Mouse (Mus musculus) inflammation-experienced regulatory T-cells, adult 6 months (primary cell): Measurements from ENCODE around the gene Rasgef1c. TPM values are rescaled to one million over a fixed set of nuclear protein-coding genes. Genes with fewer than 3 reads are reported as not detected.

ENCODE experiments used
- ATAC-seq: one replicate; pipeline ENCODE4 v1.8.0; 2017
- polyA plus RNA-seq, 3 experiments: library from polyadenylated mRNA; unstranded; fragments of 100-300 nt; shearing (Covaris generic); gene quantifications; one replicate each; pipeline ENCODE4 v1.2.1; 2017

Gene Rasgef1c
- polyA plus RNA-seq, 3 experiments from 2014 or later: 0.28 to 0.52 (median 0.45) TPM

- ATAC-seq: peak; percentile 45
Observed at GRCm38 (mm10) chr11:49977963-49978568, 76.4 kb downstream of the Rasgef1c start.

GRCm38 (mm10) chr11:49978935-49979334 lies 77.3 kb downstream of the Rasgef1c start:
- no peak for ATAC-seq

DNA sequence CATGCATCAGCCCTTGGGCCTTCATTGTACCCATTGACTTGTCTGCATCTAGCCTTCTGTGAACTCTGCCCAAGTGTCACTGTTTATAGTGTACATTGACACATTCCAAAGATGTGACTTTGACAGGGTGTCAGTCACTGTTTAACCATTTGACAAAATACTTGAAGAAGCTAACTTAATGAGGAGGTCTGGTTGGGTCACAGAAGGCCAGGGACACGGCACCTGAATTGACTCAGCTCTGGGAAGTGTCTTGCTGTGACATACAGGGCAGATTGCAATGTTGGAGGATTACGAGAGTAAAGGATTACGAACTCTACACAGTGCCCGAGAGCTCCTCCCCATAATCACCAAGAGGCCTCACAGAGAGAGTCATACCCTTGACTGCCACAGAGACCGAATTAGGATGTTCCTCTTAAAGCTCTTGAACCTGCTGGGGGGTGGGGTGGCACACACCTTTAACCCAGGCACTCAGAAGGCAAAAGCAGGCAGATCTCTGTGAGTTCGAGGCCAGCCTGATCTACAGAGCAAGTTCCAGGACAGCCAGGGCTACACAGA lies 79.1 kb downstream of the Rasgef1c start:
- no peak for ATAC-seq

- ATAC-seq: no peak
Observed at GRCm38 (mm10) chr11:49981321-49981963, 79.8 kb downstream of the Rasgef1c start.

DNA sequence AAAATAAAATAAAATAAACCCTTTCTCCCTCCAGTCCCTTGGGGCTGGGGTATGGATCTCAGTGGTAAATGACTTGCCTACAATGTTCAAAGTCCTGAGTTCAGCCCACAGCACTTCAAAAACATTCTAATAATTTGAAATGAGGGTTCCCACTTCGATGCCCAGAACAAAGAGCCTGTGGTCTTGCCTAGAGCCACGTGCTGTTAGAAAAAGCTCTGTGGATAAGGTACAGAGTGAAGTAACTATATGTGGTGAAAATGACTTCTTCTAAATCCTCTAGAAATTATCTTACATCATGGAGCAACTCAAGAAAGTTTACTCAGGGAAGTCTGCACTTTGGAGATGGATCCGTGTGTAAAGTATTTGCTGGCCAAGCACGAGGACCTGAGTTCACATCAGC lies 80.5 kb downstream of the Rasgef1c start:
- ATAC-seq: no peak

DNA sequence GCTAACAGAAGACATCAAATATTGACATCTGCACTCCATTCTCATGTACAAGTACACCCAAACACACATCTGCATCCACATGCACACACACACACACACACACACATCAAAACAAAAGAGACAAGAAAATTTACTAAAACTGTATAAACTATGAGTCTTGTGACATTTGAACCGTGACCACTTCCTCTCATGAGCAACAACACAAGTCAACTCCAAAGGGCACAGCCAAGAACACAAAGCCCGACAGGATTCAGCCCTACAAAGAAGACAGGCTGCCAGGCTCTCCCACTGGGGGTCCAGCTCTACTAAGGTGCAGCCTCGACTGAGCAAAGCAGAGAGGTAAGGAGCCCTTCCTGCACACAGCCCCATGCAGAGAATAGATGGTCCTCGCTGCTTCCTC lies 81.2 kb downstream of the Rasgef1c start:
- ATAC-seq: peak; percentile 69

DNA sequence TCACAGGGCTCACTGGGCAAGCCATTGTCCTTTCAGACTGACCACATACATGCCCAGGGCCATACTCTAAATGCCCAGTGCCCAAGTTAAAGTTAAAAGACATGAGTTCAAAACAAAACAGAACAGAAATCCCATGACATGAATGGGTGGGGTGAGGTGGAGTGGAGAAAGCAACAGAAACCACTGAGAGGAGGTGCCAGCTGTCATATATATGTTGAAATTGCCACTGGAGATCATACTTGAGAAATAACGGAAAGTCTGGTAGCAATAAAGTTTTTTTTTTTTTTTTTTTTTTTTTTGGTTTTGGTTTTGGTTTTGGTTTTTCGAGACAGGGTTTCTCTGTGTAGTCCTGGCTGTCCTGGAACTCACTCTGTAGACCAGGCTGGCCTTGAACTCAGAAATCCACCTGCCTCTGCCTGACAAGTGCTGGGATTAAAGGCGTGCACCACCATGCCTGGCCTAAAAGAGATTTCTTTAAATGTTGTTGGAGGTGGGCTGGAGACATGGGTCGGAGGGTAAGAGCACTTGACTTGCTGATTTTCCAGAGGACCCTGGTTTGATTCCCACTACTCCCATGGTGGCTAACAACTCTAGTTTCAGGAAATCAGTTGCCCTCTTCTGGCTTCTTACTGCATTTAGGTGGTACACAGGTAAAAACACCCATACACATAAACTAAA lies 82.4 kb downstream of the Rasgef1c start:
- ATAC-seq: peak; percentile 46

GRCm38 (mm10) chr11:49985009-49985408 lies 83.4 kb downstream of the Rasgef1c start:
- no peak for ATAC-seq

GRCm38 (mm10) chr11:49986277-49987036 lies 84.8 kb downstream of the Rasgef1c start:
- no peak for ATAC-seq

DNA sequence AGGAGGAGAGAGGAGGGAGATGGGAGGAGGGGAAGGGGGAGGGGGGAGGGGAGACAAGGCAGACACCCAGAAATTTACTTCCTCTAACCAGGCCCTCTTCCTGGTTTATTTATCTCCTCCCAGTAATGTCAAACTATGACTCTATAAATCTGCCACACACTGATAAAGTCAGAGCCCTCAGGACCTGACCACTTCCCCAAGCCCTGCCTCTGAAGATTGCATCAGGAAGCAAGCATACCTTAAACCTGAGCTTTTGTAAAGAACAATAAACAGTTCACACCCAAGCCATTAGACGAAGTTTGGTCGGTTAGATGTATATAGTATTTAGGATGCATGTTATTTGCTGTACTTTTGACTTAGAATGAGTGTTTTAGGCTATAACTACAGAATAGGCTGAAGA lies 92.9 kb downstream of the Rasgef1c start:
- no peak for ATAC-seq

DNA sequence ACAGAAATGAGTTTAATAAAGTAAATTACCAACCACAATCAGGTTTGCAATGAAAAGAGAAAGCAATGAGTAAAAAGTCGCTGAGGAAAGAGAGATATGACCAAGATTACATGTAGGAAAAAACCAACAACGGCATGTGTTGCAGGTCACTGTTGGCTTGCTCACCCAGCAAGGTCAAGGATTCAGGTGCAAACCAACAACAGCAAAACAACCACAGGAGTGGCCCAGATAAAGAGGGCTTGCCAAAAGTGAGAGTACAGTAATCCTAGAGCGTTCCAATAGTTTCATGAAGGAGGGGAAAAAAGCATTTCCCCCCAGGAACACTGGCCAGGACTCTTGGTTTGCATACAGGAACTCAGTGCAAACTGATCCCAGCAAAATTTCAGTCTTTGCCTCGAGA lies 94.8 kb downstream of the Rasgef1c start:
- no peak for ATAC-seq

- ATAC-seq: peak; percentile 60
Observed at GRCm38 (mm10) chr11:49997321-49997720, 95.7 kb downstream of the Rasgef1c start.

DNA sequence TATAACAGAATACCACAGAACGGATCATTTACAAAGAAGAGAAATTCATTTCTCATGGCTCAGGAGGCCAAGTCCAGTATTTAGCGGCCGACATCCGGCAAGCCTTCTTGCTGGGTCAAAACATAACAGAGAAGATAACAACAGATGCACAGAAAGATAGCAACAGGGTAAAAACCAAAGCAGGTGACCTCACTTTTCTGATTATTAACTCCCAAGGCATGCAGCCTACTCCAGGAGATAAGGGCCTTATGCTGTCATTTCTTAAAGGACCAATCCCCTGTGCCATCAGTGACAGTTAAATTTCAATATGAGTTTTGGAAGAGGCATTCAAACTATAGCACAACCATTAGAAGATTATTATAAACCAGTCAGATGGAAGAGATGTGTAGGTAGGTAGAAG lies 101.2 kb downstream of the Rasgef1c start:
- no peak for ATAC-seq

DNA sequence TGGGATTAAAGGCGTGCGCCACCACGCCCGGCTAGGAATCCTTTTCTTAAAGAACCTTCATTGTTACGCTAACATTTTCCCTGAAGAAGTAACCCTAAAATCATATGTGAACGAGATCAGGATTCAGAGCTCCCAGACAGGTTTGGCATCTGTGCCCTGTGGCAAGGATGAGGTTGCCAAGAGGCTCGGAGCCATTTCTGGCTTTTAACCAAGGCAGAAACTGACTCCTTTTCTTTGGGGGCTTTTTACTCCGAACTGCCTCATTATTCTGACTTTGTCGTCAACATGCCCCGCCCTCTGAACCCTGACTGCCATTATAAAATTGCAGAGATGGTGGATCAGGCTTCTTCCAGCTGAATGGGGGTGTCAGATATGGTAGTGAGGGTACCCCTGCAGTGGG lies 106.1 kb downstream of the Rasgef1c start:
- ATAC-seq: no peak

DNA sequence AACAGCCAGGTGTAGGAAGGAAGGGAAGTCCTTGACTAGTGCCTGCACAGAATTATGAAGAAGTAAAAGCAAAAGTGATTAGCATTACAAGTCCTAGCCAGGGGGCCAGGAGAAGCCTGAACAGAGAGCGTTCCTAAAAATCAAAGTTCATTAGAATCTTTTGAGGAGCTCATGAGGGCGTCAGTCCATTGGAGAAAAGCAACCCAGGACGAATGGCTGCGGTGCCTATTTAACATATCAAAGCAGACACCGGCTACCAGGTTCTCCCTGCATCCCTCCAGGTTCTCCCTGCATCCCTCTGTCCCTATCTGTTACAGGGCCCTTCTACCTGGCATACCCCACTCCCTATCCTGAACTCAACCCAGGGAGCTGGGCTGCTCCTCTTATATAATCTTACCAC lies 106.6 kb downstream of the Rasgef1c start:
- no peak for ATAC-seq

- ATAC-seq: no peak
Observed at GRCm38 (mm10) chr11:50013016-50013415, 111.4 kb downstream of the Rasgef1c start.

DNA sequence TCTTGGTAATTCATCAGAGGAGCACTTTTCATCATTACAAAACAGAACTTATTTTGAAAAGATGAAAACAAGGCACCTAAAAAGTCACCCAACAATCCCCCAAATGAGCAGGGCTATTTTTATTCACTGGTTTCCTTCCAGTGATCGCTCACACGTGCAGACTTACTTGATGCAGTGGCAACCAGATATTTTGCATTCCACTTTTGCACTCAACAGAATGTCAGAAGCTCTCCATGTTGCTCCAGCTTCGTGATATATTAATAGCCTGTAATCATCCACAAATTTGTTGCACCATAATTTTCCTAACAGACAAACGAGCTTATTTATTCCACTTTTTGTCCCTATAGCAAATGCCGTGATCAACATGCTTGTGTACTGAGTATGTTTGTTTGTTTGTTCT lies 114.9 kb downstream of the Rasgef1c start:
- no peak for ATAC-seq

DNA sequence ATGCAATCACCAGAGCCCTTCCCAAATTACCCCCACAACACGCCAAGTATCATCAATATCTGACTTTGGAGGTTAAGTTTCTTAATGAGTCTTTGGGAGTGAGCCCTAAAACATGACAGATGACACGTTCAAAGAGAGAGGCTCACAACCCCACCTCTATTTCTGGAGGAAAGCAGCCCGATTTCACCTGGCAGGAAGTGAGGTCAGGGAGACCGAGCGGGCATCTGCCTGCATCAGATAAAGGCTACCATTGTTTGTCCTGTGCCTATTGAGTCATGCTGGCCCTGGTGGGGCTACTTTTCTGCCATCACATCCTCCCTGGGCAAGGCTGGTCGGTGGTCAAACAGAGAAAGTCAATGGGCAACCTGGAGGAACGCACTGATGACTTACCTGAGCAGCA lies 115.9 kb downstream of the Rasgef1c start:
- ATAC-seq: no peak

- no peak for ATAC-seq
Observed at GRCm38 (mm10) chr11:50018848-50019247, 117.2 kb downstream of the Rasgef1c start.

- ATAC-seq: no peak
Observed at GRCm38 (mm10) chr11:50022085-50022484, 120.5 kb downstream of the Rasgef1c start.

DNA sequence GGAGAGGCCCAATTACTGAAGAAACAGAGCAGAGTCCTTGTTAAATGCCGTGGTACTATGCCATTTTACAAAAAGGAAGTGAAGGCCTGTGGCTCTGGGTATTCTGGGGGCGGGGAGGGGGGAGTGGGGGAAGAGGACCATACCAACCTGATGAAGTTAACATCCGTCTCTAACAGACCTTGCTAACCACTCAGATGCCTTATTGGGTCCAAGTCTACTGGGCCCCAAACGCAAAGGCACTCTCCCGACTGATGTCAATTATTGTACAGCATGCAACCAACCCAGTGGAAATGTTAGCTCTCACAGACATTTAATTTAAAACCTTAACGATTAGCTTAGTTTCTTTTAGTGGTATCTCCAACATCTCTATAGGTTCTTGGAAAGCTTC lies 122.8 kb downstream of the Rasgef1c start:
- peak; percentile 22 for ATAC-seq

- ATAC-seq: peak; percentile 82
Observed at GRCm38 (mm10) chr11:50024833-50025720, 123.4 kb downstream of the Rasgef1c start, which contains the start of gene Rnf130. TSS of gene Rnf130 (plus strand) at chr11:50025346.
